Mouse (Mus musculus): ENCODE measurements around the gene Dhh. TPM values are rescaled to one million over a fixed set of nuclear protein-coding genes. Genes with fewer than 3 reads are reported as not detected.

Gene Dhh
- total RNA-seq, 2 experiments from 2014 or later: not detected

DNA sequence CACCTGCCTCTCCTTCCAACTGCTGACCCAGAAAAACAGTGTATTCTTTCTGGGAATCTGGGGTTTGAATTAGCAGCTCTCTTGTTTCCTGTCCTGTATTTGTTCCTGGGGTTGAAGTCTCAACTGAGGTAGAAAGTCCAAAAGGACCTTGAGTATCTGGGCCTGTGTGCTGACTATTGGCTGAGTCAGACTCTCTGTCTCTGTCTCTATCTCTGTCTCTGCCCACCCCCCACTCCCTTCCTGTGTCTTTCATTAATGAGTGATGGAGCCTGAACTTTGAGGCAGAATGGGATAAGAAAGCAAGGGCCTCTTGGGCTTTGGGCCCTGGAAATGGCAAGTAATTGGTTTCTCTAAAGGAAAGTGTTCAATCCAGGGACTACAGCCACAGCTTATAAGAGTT is 14.7 kb downstream of the Dhh start:
- ATAC-seq (replicated peaks; ENCODE audit: low FRiP score, poor library complexity, severe bottlenecking): no peak

DNA sequence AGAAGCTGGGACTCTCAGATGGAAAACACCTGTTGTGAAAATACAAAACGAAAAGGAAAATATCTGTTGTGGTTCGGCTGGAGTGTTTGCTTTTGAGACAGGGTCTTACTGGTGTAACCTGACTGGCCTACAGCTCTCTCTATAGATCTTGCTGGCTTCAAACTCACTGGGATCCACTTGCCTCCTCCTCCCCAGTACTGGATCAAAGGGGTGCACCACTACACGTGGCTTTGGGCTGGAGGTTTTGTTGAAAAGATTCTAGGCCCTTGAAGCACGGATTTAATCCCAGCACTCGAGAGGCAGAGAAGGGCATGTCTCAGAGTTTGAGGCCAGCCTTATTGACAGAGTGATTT is 16.7 kb downstream of the Dhh start:
- 0 out of 2 replicates have a peak, but pooled peaks have one; percentile 7 for ATAC-seq (replicated peaks; ENCODE audit: low FRiP score, poor library complexity, severe bottlenecking)

DNA sequence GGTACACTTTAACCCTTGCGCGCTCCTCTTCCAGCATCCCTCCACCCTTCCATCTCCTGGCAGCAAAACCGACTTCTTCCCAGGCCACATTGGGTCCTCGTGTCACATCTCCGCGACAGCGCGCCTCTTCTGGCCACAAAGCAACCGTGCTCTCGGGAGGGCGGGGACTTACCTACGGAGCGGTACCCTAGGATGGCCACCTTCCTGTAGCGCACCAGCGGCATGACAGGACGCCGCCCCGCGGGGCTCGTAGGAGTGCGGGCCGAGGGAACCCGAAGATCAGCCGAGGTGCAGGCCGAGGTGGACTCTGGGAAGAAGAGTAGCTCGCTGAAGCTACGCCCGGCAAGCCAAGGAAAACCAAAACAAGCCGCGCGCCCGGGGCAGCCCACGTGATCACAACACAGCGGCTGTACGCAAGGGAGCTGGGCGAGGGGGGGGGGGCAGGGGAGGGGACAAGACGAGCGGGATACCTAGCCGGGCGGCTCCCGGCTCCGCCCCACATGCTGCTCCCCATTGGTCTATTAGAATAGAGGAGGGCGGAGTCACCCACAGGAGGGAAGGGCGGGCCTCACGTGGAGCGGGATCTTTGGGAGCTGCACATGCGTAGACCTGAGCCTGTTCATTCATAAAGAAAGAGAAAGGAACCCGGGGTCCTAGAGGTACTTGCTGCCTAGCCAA is 17.2 kb downstream of the Dhh start:
- peak; percentile 87 for ATAC-seq (replicated peaks; ENCODE audit: low FRiP score, poor library complexity, severe bottlenecking)

DNA sequence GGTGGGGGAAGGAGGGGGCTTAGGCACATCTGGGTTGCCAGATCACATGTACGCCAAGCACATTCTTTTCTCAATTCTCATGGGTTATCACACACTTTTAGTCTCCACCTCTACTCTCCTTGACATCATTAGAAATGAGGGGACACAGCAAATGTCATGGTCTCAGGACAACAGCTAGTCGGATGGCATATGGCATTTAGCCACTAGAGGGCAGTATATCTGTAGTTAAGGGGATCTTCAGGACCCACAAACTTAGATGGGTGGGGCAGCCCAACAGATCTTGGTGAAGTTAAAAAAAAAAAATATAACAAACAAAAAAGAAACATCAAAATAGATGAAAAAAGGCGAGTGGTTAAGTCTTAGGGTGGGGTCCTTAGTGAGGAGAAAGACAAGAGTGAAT is 21.0 kb downstream of the Dhh start:
- 0 out of 2 replicates have a peak, but pooled peaks have one; percentile 53 for ATAC-seq (replicated peaks; ENCODE audit: low FRiP score, poor library complexity, severe bottlenecking)

DNA sequence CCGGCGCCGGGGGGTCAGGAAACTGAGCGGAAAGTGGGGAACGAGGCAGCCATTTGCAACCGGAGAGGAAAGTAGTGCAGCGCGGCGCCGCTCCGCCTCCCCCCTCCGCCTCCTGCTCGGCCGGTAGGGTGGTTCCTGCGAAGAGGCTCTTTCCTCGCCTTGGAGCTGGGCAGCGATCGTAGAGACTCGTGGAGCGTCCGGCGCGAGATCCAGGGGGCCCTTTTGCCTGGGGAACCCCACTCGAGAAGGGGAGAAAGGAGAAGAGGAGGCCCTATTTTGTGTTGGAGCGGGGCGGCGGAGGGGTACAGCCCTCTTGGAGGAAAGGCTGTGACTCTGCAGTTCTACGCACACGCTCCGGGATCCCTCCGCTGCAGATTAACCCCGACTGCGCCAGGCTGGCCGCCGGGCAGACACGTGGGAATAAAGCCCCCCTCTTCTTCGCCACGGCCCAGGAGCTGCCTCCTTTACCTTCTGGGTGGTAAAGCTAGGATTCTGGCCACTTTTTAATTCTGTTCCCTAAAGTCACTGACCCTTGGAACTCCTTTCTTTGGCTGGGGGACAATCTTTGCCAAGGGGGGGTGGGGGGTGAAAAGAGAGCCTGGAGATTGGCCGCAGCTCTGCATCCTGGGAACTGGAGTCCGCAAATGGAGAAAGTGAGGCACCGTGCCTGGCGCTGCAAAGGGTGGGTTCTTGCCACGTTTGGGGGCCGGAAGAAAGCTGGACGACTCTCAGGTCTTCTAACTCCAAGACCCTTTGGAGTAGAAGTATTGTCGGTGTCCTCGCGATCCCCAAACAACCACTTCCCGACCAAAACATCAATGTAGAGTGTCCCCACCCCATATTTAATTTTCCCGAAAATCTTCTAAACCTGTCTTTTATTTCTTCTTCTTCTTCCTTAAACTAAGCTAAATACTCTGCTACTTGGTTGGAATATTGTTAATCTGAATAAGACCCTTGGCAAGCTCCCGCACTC is 26.1 kb downstream of the Dhh start:
- ATAC-seq (replicated peaks; ENCODE audit: low FRiP score, poor library complexity, severe bottlenecking): peak; percentile 80

DNA sequence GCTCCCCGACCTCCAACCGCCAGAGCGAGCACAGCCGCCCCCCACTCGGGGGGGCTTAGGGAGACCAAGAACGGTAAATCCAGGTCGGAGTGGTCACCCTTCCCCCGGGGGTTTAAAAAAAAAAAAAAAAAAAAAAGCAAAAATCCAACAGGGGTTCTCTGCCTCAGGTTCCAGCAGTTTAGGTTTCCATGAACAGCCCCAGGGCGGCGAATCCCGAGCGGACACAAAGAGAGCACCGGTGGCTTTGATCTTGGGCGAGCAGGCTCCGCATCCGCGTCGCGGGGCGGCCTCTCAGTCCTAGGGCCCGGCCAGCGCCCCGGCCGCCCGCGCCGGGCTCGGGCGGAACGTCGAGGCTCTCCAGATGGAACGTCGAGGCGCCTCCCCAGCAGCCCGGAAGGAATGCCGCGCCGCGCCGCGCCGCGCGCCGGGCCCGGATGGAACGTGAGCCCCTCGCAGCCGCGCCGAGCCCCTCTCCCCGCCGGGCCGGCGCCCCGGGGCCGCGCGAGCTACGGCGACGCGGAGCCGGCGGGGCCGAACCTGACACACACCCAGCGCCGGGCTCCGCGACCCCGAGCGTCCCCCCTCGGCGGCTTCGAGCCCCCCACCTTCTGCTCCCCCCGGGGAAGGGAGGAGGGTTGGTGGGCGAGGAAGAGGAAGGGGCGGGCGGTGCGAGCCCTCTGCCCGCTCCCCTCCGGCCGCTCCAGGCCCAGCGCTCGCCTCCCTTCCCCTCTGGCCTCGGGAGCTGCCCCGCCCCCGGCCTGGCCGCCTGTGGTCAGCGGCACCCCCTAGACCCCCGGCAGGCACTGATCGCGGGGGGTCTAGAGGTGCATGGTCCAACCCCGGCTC is 27.0 kb downstream of the Dhh start, which contains the start of gene Kmt2d:
TSS of gene Kmt2d (minus strand) at position 135 of the 846 bp plus-strand sequence.
- ATAC-seq (replicated peaks; ENCODE audit: low FRiP score, poor library complexity, severe bottlenecking): peak; percentile 16; the same call in 1 of the 2 replicates

DNA sequence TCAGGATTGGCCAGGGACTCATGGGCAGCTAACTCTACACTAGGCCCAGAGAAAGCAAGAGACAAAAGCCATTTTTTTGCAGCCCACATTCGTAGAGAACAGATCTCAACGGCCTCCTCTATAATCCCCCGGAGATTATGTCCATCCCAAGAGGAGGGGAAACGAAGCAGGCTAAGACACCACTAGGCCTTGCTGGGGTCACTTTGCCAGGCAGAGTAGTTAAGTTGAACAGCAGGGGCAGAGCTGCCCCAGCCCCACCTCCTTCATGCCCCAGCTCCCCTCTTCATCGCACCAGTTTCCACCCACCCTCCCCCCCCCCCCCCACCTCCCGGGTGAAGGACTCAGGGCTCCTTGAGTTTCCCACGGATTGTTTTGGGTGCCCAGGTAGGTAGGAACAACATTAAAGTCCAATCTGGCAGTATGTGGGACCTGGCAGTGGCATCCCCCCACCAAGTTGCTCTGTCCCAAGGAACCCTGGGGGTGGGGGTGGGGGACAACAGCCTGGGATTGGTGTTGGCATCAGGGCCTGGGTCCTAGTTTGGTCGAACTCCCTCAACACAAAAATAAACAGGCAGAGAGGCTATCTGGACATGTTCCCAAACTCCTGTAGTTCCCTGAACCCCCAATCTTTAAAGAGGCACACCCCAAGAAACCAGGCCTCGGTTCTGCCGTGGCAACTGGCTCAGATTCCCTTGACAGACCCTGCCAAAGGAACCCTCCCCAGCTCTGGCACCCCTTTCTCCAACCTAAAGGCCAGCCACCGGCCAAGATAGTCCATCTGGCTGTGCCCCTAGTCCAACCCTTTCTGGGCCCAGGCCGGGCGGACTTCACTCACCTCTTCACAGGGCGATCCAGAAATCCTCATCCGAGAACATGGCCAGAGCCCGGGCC is 27.9 kb downstream of the Dhh start:
- peak; percentile 13; the same call in 1 of the 2 replicates for ATAC-seq (replicated peaks; ENCODE audit: low FRiP score, poor library complexity, severe bottlenecking)

DNA sequence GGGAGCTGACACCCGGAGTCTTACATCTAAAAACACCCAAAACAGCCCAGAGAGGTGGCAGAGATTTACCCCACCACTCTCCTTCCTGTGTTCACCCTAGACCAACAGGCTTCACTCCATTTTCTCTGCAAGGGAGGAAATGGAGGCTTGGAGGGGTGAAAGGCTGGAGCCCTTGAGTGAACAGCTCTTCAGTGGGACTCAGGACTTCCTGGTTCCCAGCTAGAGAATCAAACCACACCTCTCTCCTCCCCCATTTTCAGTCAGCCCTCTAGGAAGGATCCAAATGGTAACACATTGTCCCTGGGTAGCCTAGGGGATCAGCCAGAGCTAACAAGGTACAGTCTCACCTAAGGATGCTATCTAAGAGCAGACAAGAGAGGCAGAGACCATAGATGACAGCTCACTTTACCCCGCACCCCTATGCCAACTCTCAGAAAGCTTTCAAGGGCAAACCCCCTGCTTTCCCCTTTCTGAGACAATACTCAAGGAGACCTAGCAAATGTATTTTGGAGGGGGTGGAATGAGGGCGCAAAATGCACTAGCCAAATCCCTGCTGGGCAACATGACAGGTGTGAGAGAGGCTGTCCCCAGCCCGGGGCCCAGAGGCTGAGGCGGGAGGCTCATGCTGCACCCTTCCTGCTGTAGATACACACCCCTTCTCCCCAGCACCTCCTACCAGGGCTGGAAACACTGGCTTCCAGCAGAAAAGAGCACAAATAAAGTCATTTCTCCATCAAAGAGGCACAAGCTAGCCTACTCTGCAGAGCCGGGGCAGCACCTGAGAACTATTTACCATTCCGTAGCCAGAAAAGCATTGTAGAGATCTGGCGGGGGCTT is 28.8 kb downstream of the Dhh start:
- ATAC-seq (replicated peaks; ENCODE audit: low FRiP score, poor library complexity, severe bottlenecking): peak; percentile 34; the same call in 1 of the 2 replicates

DNA sequence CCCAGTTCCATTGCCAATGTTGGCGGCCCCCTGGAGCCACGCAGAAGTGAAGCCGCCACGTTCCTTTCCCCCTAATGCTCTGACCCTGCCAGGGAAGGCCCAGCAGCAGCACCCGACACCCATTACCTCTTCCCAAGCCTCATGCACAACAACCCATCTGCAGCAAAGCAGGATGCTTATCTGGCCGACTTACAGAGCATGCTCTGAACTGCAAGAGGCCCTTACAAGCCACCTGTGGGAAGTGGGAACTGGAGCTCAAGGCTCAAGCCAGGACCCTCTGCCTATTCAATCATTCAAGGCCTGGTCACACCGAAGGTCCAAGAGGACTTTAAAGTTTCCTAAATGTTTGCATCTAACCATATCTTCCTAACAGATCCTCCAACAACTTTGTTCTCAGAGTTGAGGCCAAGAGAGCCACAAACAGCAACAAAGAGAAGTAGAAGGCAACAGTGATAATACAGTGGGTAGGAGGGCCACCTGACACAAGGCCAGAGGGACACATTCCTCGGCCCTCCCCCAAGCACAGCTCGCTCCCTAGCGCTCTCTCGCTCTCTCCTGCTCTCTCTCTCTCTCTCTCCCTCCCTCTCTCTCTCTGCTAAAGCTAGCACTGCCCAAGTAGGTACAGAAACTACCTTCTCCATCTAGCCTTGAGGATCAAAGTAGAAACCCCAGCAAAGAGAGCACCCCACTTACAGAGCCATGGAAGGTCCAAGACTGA is 29.8 kb downstream of the Dhh start:
- ATAC-seq (replicated peaks; ENCODE audit: low FRiP score, poor library complexity, severe bottlenecking): no peak

DNA sequence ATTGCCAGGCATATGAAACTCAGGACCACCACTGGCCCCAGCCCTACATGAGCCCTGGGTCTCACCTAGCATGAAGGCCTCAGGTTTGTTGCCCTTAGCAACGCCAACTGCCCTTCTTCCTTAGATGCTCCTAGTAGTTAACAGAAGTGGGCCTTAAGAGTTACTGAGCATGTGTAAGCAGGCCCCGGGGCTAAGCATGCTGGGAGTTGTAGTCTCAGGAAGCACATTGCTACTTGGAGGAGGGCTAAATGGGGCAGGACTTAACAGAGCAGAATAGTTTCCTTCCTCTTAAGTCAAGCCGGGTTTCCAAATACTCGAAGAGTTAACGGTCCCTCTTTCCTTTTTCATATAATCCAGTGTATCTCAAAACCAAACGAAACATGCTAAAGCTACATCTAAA is 31.0 kb downstream of the Dhh start:
- ATAC-seq (replicated peaks; ENCODE audit: low FRiP score, poor library complexity, severe bottlenecking): no peak

DNA sequence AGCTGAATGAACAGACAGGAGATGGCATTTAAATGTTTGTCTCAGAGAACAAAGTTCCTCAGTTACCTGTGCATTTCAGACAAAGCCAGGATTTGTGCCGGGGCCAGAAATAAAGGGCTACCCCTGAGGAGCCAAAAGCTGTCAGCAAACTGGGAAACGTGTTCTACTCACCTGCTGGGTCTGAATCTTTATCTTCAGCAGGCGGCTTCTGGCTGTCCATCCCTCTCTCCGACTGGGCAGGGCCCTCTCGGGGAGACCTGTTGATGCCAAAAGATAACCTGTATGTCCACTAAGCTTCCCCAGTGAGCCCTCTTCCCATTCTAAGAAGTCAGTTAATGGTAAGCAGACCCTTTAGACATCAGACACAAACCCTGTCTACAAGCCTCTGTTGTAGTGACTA is 31.8 kb downstream of the Dhh start:
- no peak for ATAC-seq (replicated peaks; ENCODE audit: low FRiP score, poor library complexity, severe bottlenecking)

DNA sequence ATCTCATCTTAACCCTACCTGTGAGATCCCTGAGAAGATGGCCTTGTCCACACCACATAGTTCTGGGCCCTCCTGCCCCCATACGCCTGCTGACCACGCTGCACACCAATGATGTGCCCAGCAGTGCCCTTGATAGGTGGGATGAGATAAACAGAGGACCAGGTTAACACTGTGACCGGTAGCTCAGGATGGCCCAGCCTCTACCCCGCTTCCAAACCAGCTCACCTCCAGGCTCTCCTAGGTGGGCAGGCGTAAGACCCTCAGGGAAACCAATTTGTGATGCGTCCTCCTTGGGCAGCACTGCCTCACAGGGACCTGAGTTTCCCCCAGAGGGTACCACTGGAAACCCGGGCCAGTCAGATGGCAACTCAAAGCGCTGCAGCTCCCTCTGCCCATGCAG is 32.6 kb downstream of the Dhh start:
- ATAC-seq (replicated peaks; ENCODE audit: low FRiP score, poor library complexity, severe bottlenecking): no peak

DNA sequence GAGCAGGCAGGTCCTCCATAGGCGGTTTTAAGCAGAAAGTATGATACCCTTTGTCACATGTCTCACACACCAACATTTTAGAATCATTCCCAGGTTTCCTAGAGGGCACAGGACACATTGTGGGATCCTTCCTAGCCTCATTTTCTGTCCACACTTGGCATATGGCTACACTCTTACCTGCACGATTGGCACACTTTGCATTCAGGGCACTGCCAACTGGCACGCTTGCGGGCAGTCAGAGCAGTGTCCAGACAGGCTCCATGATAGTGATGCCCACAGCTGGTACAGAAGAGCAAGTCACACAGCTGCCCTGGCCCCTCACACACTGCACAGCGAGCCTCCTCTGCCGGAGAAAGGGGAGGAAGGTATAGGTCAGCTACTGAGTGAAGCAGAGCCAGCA is 33.4 kb downstream of the Dhh start:
- ATAC-seq (replicated peaks; ENCODE audit: low FRiP score, poor library complexity, severe bottlenecking): no peak

DNA sequence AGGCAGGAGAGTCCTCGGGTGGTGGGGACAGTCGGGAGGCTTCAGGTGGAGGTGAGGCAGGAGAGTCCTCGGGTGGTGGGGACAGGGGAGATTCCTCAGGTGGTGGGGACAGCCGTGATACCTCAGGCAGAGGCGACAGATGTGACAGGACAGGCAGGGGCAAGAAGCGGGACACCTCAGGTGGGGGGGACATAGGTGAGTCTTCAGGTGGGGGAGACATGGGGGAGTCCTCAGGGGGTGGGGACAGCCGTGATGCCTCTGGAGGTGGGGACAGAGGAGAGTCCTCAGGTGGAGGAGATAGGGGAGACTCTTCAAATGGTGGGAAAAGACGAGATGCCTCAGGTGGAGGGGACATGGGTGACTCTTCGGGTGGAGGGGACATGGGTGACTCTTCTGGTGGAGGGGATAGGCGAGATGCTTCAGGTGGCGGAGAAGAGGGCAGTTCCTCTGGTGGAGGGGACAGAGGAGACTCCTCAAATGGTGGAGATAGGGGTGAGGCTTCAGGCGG is 34.8 kb downstream of the Dhh start:
- no peak for ATAC-seq (replicated peaks; ENCODE audit: low FRiP score, poor library complexity, severe bottlenecking)

DNA sequence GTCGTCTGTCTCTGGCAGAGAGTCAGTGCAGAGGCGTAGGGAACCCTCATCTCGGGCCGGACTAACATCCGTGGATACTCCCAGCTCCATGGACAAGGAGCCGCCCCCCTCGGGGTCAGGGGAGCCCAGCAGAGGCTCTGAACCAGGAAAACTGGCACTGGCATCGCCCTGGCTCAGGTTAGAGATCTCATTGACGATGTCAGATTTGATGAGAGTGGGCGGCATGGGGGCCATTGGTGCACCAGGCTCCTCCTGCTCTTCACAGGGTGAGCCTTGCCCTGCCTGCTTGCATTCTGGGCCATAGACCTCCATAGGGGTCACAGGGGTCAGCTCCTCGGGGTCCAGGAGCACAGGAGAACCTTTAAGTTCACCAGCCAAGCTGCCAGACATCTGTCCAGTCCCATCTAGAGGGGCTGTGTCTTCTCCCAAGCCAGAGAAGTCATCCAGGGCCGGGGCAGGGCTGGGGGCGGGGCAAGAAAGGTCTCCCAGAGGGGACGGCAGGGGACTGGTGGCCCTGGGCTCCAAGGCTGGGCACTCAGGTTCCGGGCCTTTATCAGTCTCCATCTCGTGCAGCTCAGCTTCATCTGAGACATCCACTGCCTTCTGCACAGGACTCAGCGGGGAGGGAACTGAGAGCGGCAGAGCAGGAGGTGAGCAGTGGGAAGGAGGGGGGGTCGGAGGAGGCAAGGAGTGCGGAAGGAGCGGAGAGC is 36.5 kb downstream of the Dhh start:
- no peak for ATAC-seq (replicated peaks; ENCODE audit: low FRiP score, poor library complexity, severe bottlenecking)

DNA sequence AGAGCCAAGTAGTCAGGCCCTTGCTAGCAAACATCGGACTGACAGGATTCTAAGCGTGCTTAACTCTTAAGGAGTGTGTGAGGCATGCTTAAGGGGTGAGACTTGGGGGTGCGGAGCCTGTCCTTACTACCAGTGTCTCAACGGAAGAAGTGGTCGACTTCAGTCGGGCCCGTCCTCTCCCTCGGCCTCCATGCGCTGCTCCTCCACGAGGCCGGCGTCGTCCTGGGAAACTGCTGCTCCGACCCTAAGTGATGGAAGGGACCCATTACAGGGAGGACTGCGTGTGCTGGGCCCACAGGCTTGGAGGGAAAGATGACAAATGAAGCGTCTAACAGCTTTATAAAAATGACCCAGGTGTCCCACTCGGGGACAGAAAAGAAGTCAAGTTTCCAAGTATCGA is 37.4 kb downstream of the Dhh start:
- no peak for ATAC-seq (replicated peaks; ENCODE audit: low FRiP score, poor library complexity, severe bottlenecking)
